Mouse (Mus musculus): Measurements from ENCODE around the gene B3galnt2. TPM values are rescaled to one million over a fixed set of nuclear protein-coding genes. Genes with fewer than 3 reads are reported as not detected.

The B3galnt2 gene
- 43.3 TPM for polyA plus RNA-seq (2017; shearing (Covaris generic))

GRCm38 (mm10) chr13:13953874-13954832 lies at the start of gene B3galnt2:
Gene B3galnt2, plus strand, starts transcription at chr13:13954469.

GRCm38 (mm10) chr13:14039292-14039965 lies 85.2 kb downstream of the B3galnt2 start, which contains the start of gene Tbce:
Gene Tbce, minus strand, starts transcription at chr13:14039638.

Other genes with a start within 250 kb of the B3galnt2 start
- gene Gng4, start 170.4 kb upstream of the B3galnt2 start, polyA plus RNA-seq (2017; shearing (Covaris generic)), result 0.20 TPM
- gene Tbce, start 85.2 kb downstream of the B3galnt2 start, polyA plus RNA-seq (2017; shearing (Covaris generic)), result 100 TPM
- gene Arid4b, start 108.8 kb downstream of the B3galnt2 start, polyA plus RNA-seq (2017; shearing (Covaris generic)), result 152 TPM
- gene Ggps1, start 109.0 kb downstream of the B3galnt2 start, polyA plus RNA-seq (2017; shearing (Covaris generic)), result 81.9 TPM